Mouse (Mus musculus) embryonic facial prominence, embryonic 11.5 days (tissue): ENCODE results near the gene Plxnd1. TPM values are rescaled to one million over a fixed set of nuclear protein-coding genes. Genes with fewer than 3 reads are reported as not detected.

ENCODE experiments used
- ATAC-seq: fragments of 200-750 bp; cut with Nextera tagmentation; replicated peaks from 2 replicates; pipeline ENCODE4 v1.8.0; 2017; ENCODE audit warnings: low read depth; ENCODE audit not compliant: insufficient number of reproducible peaks, low FRiP score, low TSS enrichment
- DNase-seq: peaks from one replicate; pipeline ENCODE4 v3.0.0-alpha.2; 2015; ENCODE audit warnings: low spot score
- H3K27ac ChIP-seq: fragments of 300-500 bp; sonication (generic); replicated peaks from 2 replicates; pipeline ENCODE4 v1.5.1; 2014; ENCODE audit warnings: mild to moderate bottlenecking, low read depth, low read length, control low read depth
- H3K27me3 ChIP-seq: fragments of 300-500 bp; sonication (generic); 2 replicates; pipeline ENCODE4 v1.6.1; 2014; ENCODE audit warnings: mild to moderate bottlenecking, low read length, moderate library complexity, mixed read lengths; ENCODE audit not compliant: control insufficient read depth, insufficient read depth
- H3K36me3 ChIP-seq: fragments of 300-500 bp; sonication (generic); replicated peaks from 2 replicates; pipeline ENCODE4 v1.6.1; 2014; ENCODE audit warnings: low read depth, mild to moderate bottlenecking, low read length, moderate library complexity, mixed read lengths; ENCODE audit not compliant: control insufficient read depth, insufficient read depth
- H3K4me1 ChIP-seq: fragments of 300-500 bp; sonication (generic); 2 replicates; pipeline ENCODE4 v1.6.1; 2014; ENCODE audit warnings: low read length, mixed read lengths; ENCODE audit not compliant: control insufficient read depth, insufficient read depth
- H3K4me2 ChIP-seq: fragments of 300-500 bp; sonication (generic); 2 replicates; pipeline ENCODE4 v1.6.1; 2014; ENCODE audit warnings: low read depth, mild to moderate bottlenecking, control low read depth, low read length, moderate library complexity
- H3K4me3 ChIP-seq: fragments of 300-500 bp; sonication (generic); 2 replicates; pipeline ENCODE4 v1.5.1; 2014; ENCODE audit warnings: low read depth, low read length, control low read depth
- H3K9ac ChIP-seq: fragments of 300-500 bp; sonication (generic); replicated peaks from 2 replicates; pipeline ENCODE4 v1.6.1; 2014; ENCODE audit warnings: mild to moderate bottlenecking, control low read depth, low read length
- H3K9me3 ChIP-seq: fragments of 300-500 bp; sonication (generic); replicated peaks from 2 replicates; pipeline ENCODE4 v1.6.1; 2016; ENCODE audit warnings: mild to moderate bottlenecking, low read length, inconsistent platforms, mixed read lengths; ENCODE audit not compliant: control insufficient read depth
- WGBS: fragments of 180-500 bp; shearing (Covaris S2); extraction: QIAGEN DNeasy Blood & Tissue Kit; methylation state at CpG from one replicate; pipeline ENCODE4 v1.1.7; 2014; 5-methylcytosine and 5-hydroxymethylcytosine counted together
- polyA plus RNA-seq: library from polyadenylated mRNA; unstranded; fragments of >200 nt; fragmentation: Nextera tagmentation; extraction: Ambion mirVana; gene quantifications from 2 replicates; pipeline ENCODE4 v1.2.1, GENCODE M21; 2014

Gene Plxnd1
- polyA plus RNA-seq, 1 experiment from 2014 or later: 19.1 TPM

GRCm38 (mm10) chr6:115906871-115907270, 87.9 kb downstream of the Plxnd1 start:
- H3K4me3 ChIP-seq: no peak overlapping the region
- no peak for ATAC-seq
- H3K4me1 ChIP-seq: no peaks in the 10 kb centered on the region
- H3K9ac ChIP-seq: no peak overlapping the region
- WGBS: 83% methylated on average over 2 of the region's 2 CpGs
- H3K27me3 ChIP-seq: no peaks in the 10 kb centered on the region
- no peak overlapping the region for H3K27ac ChIP-seq
- no peak for DNase-seq
- no peaks in the 10 kb centered on the region; the same call in none of the 2 replicates for H3K36me3 ChIP-seq
- H3K4me2 ChIP-seq: no peak overlapping the region
- H3K9me3 ChIP-seq: no peaks in the 10 kb centered on the region

GRCm38 (mm10) chr6:115906455-115906854, 88.3 kb downstream of the Plxnd1 start:
- 81% methylated on average over 1 of the region's 1 CpGs for WGBS
- no peak overlapping the region for H3K27ac ChIP-seq

GRCm38 (mm10) chr6:115905568-115905967, 89.2 kb downstream of the Plxnd1 start:
- H3K4me1 ChIP-seq: peaks cover 3% of the 10 kb centered on the region; the same call in 1 of the 2 replicates
- ATAC-seq: no peak
- H3K9ac ChIP-seq: no peak overlapping the region
- no peak overlapping the region for H3K4me3 ChIP-seq
- DNase-seq: no peak
- H3K27ac ChIP-seq: no peak overlapping the region
- no peaks in the 10 kb centered on the region for H3K27me3 ChIP-seq
- H3K9me3 ChIP-seq: no peaks in the 10 kb centered on the region
- H3K36me3 ChIP-seq: no peaks in the 10 kb centered on the region; the same call in none of the 2 replicates
- H3K4me2 ChIP-seq: no peak overlapping the region
- 91% methylated on average over 6 of the region's 6 CpGs for WGBS

More at GRCm38 (mm10) chr6:115906455-115906854, 88.3 kb downstream of the Plxnd1 start:
- Histone ChIP-seq H3K4me3 (no peak overlapping the region), H3K4me1 (peaks cover 1% of the 10 kb centered on the region; the same call in 1 of the 2 replicates), H3K4me2 (no peak overlapping the region), H3K9me3 (no peaks in the 10 kb centered on the region), H3K36me3 (no peaks in the 10 kb centered on the region; the same call in none of the 2 replicates), H3K27me3 (no peaks in the 10 kb centered on the region), H3K9ac (no peak overlapping the region)
- DNase-seq (no peak), ATAC-seq (no peak)

Other genes with a start within 250 kb of the Plxnd1 start
- gene Tmem40, start 232.6 kb downstream of the Plxnd1 start, polyA plus RNA-seq: 2.0 and 3.3 TPM in 2 replicates
- gene Cand2, start 220.5 kb downstream of the Plxnd1 start, polyA plus RNA-seq: 36.2 and 39.1 TPM in 2 replicates
- 2,072 and 2,207 TPM in 2 replicates for gene Rpl32, start 186.3 kb downstream of the Plxnd1 start, polyA plus RNA-seq
- gene Efcab12, start 156.6 kb downstream of the Plxnd1 start, polyA plus RNA-seq: 0.39 and 1.5 TPM in 2 replicates
- gene Mbd4, start 141.6 kb downstream of the Plxnd1 start, polyA plus RNA-seq: 22.5 and 24.8 TPM in 2 replicates
- gene Ift122, start 141.5 kb downstream of the Plxnd1 start, polyA plus RNA-seq: 25.1 and 27.2 TPM in 2 replicates
- 0.14 TPM in 1 of 2 replicates, not detected in the other for gene Rho, start 63.3 kb downstream of the Plxnd1 start, polyA plus RNA-seq
- not detected in 2 replicates for gene H1foo, start 50.1 kb downstream of the Plxnd1 start, polyA plus RNA-seq
- gene Tmcc1, start 198.5 kb upstream of the Plxnd1 start, polyA plus RNA-seq: 13.4 and 14.1 TPM in 2 replicates
- gene Washc2, start 213.0 kb upstream of the Plxnd1 start, polyA plus RNA-seq: 47.7 and 50.5 TPM in 2 replicates